Mouse (Mus musculus) midbrain, embryonic 12.5 days (tissue): Measurements from ENCODE around the gene Aktip. TPM values are rescaled to one million over a fixed set of nuclear protein-coding genes. Genes with fewer than 3 reads are reported as not detected.

Source experiments
- ATAC-seq: fragments of 200-750 bp; cut with Nextera tagmentation; 2 replicates; pipeline ENCODE4 v1.8.0; 2017; ENCODE audit warnings: low read depth, moderate TSS enrichment, moderate library complexity; ENCODE audit not compliant: low FRiP score
- H3K27ac ChIP-seq: fragments of 300-500 bp; sonication (generic); replicated peaks from 2 replicates; pipeline ENCODE4 v1.5.1; 2016; ENCODE audit warnings: mild to moderate bottlenecking
- H3K27me3 ChIP-seq: fragments of 300-500 bp; sonication (generic); 2 replicates; pipeline ENCODE4 v1.6.1; 2016; ENCODE audit warnings: mild to moderate bottlenecking
- H3K36me3 ChIP-seq: fragments of 300-500 bp; sonication (generic); 2 replicates; pipeline ENCODE4 v1.6.1; 2016
- H3K4me1 ChIP-seq: fragments of 300-500 bp; sonication (generic); 2 replicates; pipeline ENCODE4 v1.6.1; 2016
- H3K4me2 ChIP-seq: fragments of 300-500 bp; sonication (generic); replicated peaks from 2 replicates; pipeline ENCODE4 v1.6.1; 2016; ENCODE audit warnings: mild to moderate bottlenecking, moderate library complexity
- H3K4me3 ChIP-seq: fragments of 300-500 bp; sonication (generic); 2 replicates; pipeline ENCODE4 v1.5.1; 2016; ENCODE audit warnings: mild to moderate bottlenecking
- H3K9ac ChIP-seq: fragments of 300-500 bp; sonication (generic); replicated peaks from 2 replicates; pipeline ENCODE4 v1.6.1; 2016; ENCODE audit warnings: mild to moderate bottlenecking, moderate library complexity
- H3K9me3 ChIP-seq: fragments of 300-500 bp; sonication (generic); 2 replicates; pipeline ENCODE4 v1.6.1; 2016; ENCODE audit warnings: mild to moderate bottlenecking
- WGBS: fragments of 180-500 bp; shearing (Covaris S2); methylation state at CpG from one replicate; pipeline ENCODE4 v1.1.7; 2016; 5-methylcytosine and 5-hydroxymethylcytosine counted together
- polyA plus RNA-seq: library from polyadenylated mRNA; unstranded; fragments of >200 nt; fragmentation: Nextera tagmentation; extraction: Ambion mirVana; gene quantifications from 2 replicates; pipeline ENCODE4 v1.2.1, GENCODE M21; 2016

Aktip gene
- polyA plus RNA-seq, 1 experiment from 2014 or later, result 107 TPM

DNA sequence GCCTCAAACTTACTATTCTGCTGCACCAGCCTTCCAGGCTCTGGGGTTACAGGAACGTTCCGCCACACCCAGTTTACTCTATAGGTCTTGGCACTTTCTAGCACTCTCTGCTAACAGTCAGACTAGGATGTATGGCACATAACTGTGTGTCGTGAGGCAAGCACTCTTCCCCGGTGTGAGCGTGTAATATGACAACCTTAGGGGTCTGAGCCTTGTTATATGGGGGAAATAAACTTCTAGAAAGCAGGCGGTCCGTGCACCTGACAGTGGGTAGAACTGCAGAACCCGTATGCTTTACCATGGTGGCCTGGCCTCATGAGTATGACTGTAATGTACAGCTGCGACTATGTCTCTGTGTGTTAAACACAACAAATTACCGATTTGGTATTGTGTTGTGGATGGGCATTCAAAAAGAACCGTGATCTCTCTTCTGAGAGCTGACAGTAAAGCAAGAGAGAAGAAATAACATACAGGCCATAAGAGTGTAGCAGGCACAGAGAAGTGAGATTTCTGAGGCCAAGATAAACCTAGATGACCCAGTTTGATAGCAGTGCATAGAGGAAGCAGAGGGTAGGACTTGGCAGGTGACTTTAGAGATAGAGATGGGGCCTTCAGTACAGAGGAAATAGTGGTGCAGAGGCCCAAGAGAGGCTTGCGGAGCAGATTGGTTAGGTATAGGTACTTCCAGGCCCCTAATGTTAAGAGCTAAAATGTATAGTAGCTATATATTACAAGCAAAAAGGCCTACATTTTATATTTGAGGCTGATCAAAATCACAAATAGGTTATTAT, 122.5 kb downstream of the Aktip start:
- H3K36me3 ChIP-seq, result peaks cover 18% of the 10 kb centered on the region
- no peaks in the 10 kb centered on the region for H3K4me1 ChIP-seq
- no peak overlapping the region for H3K4me3 ChIP-seq
- no peak overlapping the region for H3K4me2 ChIP-seq
- no peak overlapping the region for H3K9ac ChIP-seq
- ATAC-seq, result no peak
- no peak overlapping the region for H3K27ac ChIP-seq
- 95% methylated on average over 12 of the region's 12 CpGs for WGBS
- no peaks in the 10 kb centered on the region for H3K27me3 ChIP-seq
- H3K9me3 ChIP-seq, result no peaks in the 10 kb centered on the region

DNA sequence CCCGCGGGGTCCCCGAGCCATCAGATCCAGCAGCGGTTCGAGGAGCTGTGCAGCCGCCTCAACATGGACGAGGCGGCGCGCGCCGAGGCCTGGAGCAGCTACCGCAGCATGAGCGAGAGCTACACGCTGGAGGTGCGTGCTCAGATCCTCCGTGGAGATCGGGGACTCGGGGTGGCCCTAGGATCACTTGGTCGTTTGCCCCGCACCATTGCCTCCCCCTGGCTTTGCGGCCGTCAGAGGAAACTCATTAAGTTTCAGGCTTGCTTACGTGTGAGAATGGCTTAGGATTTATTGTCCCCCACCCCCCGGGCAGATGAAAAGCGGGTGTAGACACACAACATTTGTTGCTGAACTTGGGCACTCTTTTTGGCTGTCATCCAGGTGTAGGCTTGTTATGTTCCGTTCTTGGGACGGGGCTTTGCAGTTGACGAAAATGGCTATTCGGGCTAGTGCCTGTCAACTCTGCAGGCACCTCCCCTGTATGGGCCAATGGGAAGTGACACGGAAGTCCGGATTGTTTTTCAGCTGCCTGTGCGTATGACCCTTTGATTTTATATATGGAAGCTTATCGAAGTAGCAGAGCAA, 129.4 kb downstream of the Aktip start:
- WGBS, result under 1% methylated on average over 34 of the region's 34 CpGs
- Histone ChIP-seq H3K36me3 (no peaks in the 10 kb centered on the region), H3K9ac (peak overlapping the region; percentile 65), H3K27me3 (no peaks in the 10 kb centered on the region), H3K9me3 (no peaks in the 10 kb centered on the region), H3K4me2 (peak overlapping the region; percentile 56), H3K4me3 (peak overlapping the region; percentile 58), H3K4me1 (peaks cover 22% of the 10 kb centered on the region), H3K27ac (peak overlapping the region; percentile 50)
- peak; percentile 87 for ATAC-seq

DNA sequence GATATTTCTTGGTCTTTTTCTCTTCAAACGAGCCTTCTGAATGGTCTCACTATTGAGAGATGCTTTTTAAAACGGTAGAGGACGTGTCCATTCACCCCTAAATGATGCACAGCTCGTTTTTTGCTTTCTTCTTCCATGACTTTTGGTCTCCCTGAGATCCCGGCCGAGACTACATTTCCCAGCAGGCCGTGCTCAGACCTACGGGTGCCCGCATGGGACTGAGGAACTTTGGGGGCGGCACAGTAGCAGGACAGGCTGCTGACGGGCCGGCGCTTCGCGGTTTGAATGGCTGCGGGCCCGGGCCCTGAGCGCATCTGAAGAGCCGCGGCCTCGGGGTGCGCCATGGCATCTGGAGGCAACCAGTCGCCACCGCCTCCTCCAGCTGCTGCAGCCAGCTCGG, 129.9 kb downstream of the Aktip start, which contains the start of gene Rbl2:
Gene Rbl2 (plus strand): TSS at position 224 of the 400 bp plus-strand sequence.
- H3K9ac ChIP-seq, result peak within 1 kb of the TSS; percentile 65
- no peaks in the 10 kb centered on the region for H3K36me3 ChIP-seq
- ATAC-seq, result peak; percentile 97
- no peaks in the 10 kb centered on the region for H3K27me3 ChIP-seq
- H3K9me3 ChIP-seq, result no peaks in the 10 kb centered on the region
- WGBS, result 2% methylated on average over 25 of the region's 25 CpGs
- peak within 1 kb of the TSS; percentile 56 for H3K4me2 ChIP-seq
- H3K4me3 ChIP-seq, result peak within 1 kb of the TSS; percentile 58
- H3K27ac ChIP-seq, result peak within 1 kb of the TSS; percentile 50
- H3K4me1 ChIP-seq, result peaks cover 22% of the 10 kb centered on the region

DNA sequence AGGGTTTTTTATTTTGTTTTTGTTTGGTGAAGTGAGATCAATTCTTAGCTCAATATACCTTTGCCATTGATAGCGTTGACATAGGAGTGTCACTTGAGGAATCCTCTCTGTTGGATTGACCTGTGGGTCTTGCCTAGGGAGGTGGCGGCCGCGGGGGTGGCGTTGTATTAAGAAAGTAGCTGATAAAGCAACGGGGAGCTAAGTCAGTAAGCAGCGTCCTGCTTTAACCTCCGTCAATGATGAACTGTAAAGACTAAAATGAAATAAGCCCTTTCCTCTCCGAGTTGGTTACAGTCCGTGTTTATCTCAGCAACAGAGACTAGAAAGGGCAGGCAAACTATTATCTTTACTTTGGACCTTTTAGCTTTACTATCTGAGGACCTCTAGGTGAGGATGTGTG, 130.4 kb downstream of the Aktip start:
- Histone ChIP-seq H3K36me3 (no peaks in the 10 kb centered on the region), H3K9ac (peak overlapping the region; percentile 48), H3K27ac (no peak overlapping the region), H3K27me3 (no peaks in the 10 kb centered on the region), H3K4me3 (peak overlapping the region; percentile 58), H3K4me2 (peak overlapping the region; percentile 56), H3K9me3 (no peaks in the 10 kb centered on the region), H3K4me1 (peaks cover 22% of the 10 kb centered on the region)
- ATAC-seq, result 0 out of 2 replicates have a peak, but pooled peaks have one; percentile 13
- 7% methylated on average over 10 of the region's 10 CpGs for WGBS

DNA sequence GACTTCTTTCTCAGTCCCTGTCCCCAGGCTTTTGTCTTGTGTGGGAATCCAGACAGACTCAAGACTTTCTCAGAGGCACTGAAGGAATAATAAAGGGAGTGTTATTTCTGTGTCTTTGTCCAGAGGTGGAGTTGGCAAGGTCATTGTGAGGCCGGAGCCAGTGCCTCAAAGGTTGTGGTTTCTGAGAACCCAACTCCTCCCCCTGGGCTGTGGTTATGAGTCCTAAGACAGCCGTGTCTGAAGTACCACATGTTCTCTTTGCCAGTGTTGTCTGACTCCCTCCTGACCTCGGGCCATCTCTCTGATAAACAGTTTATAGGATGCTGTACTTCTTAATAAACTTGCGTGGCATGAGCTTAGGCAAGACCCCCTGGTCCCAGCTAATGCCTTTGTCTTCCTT, 134.6 kb downstream of the Aktip start:
- no peak overlapping the region for H3K4me2 ChIP-seq
- H3K4me3 ChIP-seq, result no peak overlapping the region
- 88% methylated on average over 4 of the region's 4 CpGs for WGBS
- no peaks in the 10 kb centered on the region for H3K9me3 ChIP-seq
- H3K9ac ChIP-seq, result no peak overlapping the region
- peaks cover 6% of the 10 kb centered on the region for H3K4me1 ChIP-seq
- no peaks in the 10 kb centered on the region for H3K27me3 ChIP-seq
- no peak for ATAC-seq
- H3K36me3 ChIP-seq, result no peaks in the 10 kb centered on the region
- H3K27ac ChIP-seq, result no peak overlapping the region

Other genes starting within 250 kb of the Aktip start
- gene Rbl2, start 129.9 kb downstream of the Aktip start, polyA plus RNA-seq, result 16.5 and 19.1 TPM in 2 replicates
- gene Rpgrip1l, start 113.3 kb upstream of the Aktip start, polyA plus RNA-seq, result 14.4 and 15.6 TPM in 2 replicates
- 115 and 116 TPM in 2 replicates for gene Fto, start 113.5 kb upstream of the Aktip start, polyA plus RNA-seq